Mouse (Mus musculus): Measurements from ENCODE around the gene Kcnh2.

DNA sequence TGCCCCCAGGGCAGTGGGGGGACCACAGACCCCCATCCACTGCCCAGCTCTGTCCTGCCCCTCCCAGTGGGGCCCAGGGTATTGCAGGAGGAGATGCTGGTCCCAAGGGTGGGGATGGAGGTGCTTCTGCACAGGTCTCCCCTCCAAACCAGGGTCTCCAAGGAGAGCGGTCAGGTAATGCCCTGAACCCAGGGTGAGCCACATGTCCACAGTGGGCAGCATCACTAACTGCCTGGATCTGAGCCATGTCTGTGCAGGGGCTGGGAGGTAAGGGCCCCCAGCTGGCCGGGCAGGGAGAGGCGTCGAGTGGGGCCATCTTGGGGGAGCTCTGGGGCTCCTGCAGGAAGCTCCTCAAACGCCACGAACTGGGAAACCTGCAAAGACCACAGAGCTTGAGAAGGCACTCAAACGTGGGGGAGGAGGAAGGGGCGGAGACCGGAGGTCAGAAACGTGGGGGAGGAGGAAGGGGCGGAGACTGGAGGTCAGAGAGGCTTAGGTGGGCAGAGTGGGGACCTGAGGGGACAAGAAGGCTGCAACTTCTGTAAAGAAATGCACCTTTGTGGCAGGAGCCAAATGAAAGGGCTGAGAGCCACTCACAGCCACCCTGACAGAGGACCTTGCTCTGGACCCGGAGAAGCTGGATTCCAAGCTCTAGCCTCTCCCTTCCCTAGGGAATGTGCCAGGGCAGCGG is 31.5 kb downstream of the Kcnh2 start:
- TF ChIP-seq POLR2A (IDR thresholded peaks at IDR 0.05; ENCODE audit: low read depth, low read length) (no peak), CTCF (IDR thresholded peaks at IDR 0.05; ENCODE audit: extremely low read depth, insufficient read depth, insufficient read length, insufficient replicate concordance) (no peak)

All from spleen, adult 2 months (tissue).